Mouse (Mus musculus): Measurements from ENCODE around the gene Exoc7. TPM values are rescaled to one million over a fixed set of nuclear protein-coding genes. Genes with fewer than 3 reads are reported as not detected.

The Exoc7 gene
- total and polyA plus RNA-seq, 3 experiments: 45.4 to 526 (median 49.0) TPM

DNA sequence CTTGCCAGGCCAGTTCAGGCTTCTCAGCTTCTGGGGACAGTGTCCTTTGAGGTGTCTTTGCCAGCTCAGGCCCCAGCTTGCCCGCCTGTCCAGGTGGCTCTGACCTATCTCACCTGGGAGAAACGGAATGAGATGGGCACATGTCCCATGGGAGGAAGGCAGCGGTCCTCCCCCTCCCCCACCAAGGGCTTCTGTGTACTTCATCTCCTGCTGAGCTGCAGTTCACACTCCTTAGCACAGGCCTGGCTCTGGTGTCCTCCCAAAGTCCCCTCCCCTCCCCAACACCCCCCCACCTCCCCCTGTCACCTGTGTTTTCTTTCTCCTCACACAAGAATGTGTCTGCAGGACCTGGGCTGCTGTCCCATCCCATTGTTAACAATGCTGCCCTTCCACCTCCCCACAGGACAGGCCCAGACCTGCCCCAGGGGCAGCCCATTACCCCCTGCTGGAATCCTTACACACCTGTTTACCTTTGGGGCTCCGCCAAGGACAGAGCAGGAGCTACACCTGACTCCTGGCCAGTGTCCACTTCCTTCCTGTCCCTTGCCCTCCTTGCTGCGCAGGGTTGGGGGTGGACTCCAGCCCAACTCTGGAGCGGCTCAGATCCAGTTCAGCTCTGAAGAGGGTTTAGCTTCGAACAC is 20.1 kb upstream of the Exoc7 start:
- Histone ChIP-seq H3K9ac (ENCODE audit: control insufficient read depth, low read depth, low read length, poor library complexity, severe bottlenecking) (no peak overlapping the region), H3K4me3 (ENCODE audit: control insufficient read depth in 1 of 2, insufficient read depth in 1 of 2, low read depth in 2 of 2, low read length in 2 of 2) (no peak overlapping the region), H3K79me2 (ENCODE audit: control insufficient read depth, insufficient read depth, low read length, poor library complexity) (no peaks in the 10 kb centered on the region), H3K4me1 (ENCODE audit: control insufficient read depth in 1 of 2, insufficient read depth in 2 of 2, low read length in 2 of 2) (0 out of 4 replicates have a peak, but pooled peaks cover 0 to 2% of the 10 kb centered on the region in 2 experiments), H3K27ac (ENCODE audit: control insufficient read depth, low read depth, low read length) (no peak overlapping the region), H3K36me3 (ENCODE audit: control insufficient read depth in 1 of 2, insufficient read depth in 2 of 2, low read length in 2 of 2) (no peaks in the 10 kb centered on the region), H3K27me3 (ENCODE audit: control insufficient read depth in 1 of 2, insufficient read depth in 2 of 2, low read length in 2 of 2) (peaks cover 0 to 1% of the 10 kb centered on the region in 2 experiments; a peak in 1 of 4 replicates), H3K9me3 (replicated peaks; ENCODE audit: insufficient read depth, low read length) (no peaks in the 10 kb centered on the region)
- TF ChIP-seq MXI1 (IDR thresholded peaks at IDR 0.05; ENCODE audit: low read depth, low read length) (no peak), POLR2AphosphoS5 (IDR thresholded peaks at IDR 0.05; ENCODE audit: borderline replicate concordance, low read depth, low read length) (no peak), MAFK (IDR thresholded peaks at IDR 0.05; ENCODE audit: borderline replicate concordance, low read depth, low read length) (no peak), BHLHE40 (IDR thresholded peaks at IDR 0.05; ENCODE audit: borderline replicate concordance, low read depth, low read length) (no peak), USF2 (IDR thresholded peaks at IDR 0.05; ENCODE audit: borderline replicate concordance in 1 of 2, insufficient read depth in 1 of 2, low read depth in 1 of 2, low read length in 2 of 2) (no peak), ETS1 (IDR thresholded peaks at IDR 0.05; ENCODE audit: low read depth, low read length) (no peak), SMC3 (IDR thresholded peaks at IDR 0.05; ENCODE audit: low read depth, low read length) (no peak), MEF2A (IDR thresholded peaks at IDR 0.05; ENCODE audit: extremely low read depth, insufficient replicate concordance, low read depth, low read length, poor library complexity, severe bottlenecking) (no peak), RAD21 (IDR thresholded peaks at IDR 0.05; ENCODE audit: low read depth, low read length) (no peak), GABPA (IDR thresholded peaks at IDR 0.05; ENCODE audit: low read depth, low read length) (no peak), SIN3A (IDR thresholded peaks at IDR 0.05; ENCODE audit: low read length) (no peak), ELF1 (IDR thresholded peaks at IDR 0.05; ENCODE audit: low read depth, low read length) (no peak), HCFC1 (IDR thresholded peaks at IDR 0.05; ENCODE audit: low read depth, low read length) (no peak), CHD2 (IDR thresholded peaks at IDR 0.05; ENCODE audit: low read length) (no peak), MYB (IDR thresholded peaks at IDR 0.05; ENCODE audit: low read depth, low read length) (no peak), ZNF384 (IDR thresholded peaks at IDR 0.05; ENCODE audit: low read depth, low read length) (no peak), CTCF (IDR thresholded peaks at IDR 0.05 in 2 of 3, conservative IDR thresholded peaks at IDR 0.05 in 1 of 3; ENCODE audit: control insufficient read depth in 1 of 3, insufficient read depth in 1 of 3, low read depth in 2 of 3, low read length in 3 of 3, poor library complexity in 1 of 3, severe bottlenecking in 1 of 3) (no peak)
- no peak for DNase-seq (ENCODE audit: low read depth, low spot score)
